Comparison of ENCODE assay signal across 7 mouse cellular contexts in genomic region chr3:51415098-51416072, GRCm38 (mm10). TPM values are rescaled to one million over a fixed set of nuclear protein-coding genes. Genes with fewer than 3 reads are reported as not detected.
A peak's percentile ranks its signal among the peaks of the same experiment; 100 is the strongest.
DNase-seq lines count a peak whose midpoint lies in the region; ATAC-seq and TF ChIP-seq lines count a peak whose summit lies in the region.

TSS of gene Naa15 (plus strand) at chr3:51415148.

- peak within 1 kb of the TSS; percentile 77 for H3K4me2 ChIP-seq in intestine, postnatal 0 days (replicated peaks; ENCODE audit: low read depth)
- peak within 1 kb of the TSS; percentile 80 for H3K4me2 ChIP-seq in midbrain, embryonic 12.5 days (replicated peaks)

- H3K27ac ChIP-seq in intestine, postnatal 0 days (ENCODE audit: low read depth, low read length) = peak within 1 kb of the TSS; percentile 96
- H3K27ac ChIP-seq in midbrain, embryonic 12.5 days (replicated peaks) = peak within 1 kb of the TSS; percentile 90
- peak within 1 kb of the TSS; percentile 89 for H3K27ac ChIP-seq in small intestine, adult 2 months (ENCODE audit: insufficient read depth, low read depth, low read length)

- peak within 1 kb of the TSS; percentile 93 for H3K4me3 ChIP-seq in intestine, postnatal 0 days (ENCODE audit: low read depth, low read length)
- H3K4me3 ChIP-seq in midbrain, embryonic 12.5 days = peak within 1 kb of the TSS; percentile 100
- H3K4me3 ChIP-seq in small intestine, adult 2 months (ENCODE audit: low read depth, low read length) = peak within 1 kb of the TSS; percentile 88

- H3K4me1 ChIP-seq in intestine, postnatal 0 days (replicated peaks; ENCODE audit: control insufficient read depth, insufficient read depth, low read length) = peaks cover 13% of the 10 kb centered on the region; the same call in 1 of the 2 replicates
- peaks cover 23% of the 10 kb centered on the region for H3K4me1 ChIP-seq in midbrain, embryonic 12.5 days
- peaks cover 7% of the 10 kb centered on the region; the same call in 1 of the 2 replicates for H3K4me1 ChIP-seq in small intestine, adult 2 months (ENCODE audit: control insufficient read depth, insufficient read depth, insufficient read length, low read length)

- intact Hi-C loops in left cerebral cortex, postnatal 4 days (cut with DNase I) = no loop called here

- no peaks in the 10 kb centered on the region for H3K27me3 ChIP-seq in intestine, postnatal 0 days (replicated peaks; ENCODE audit: control insufficient read depth, insufficient read depth, low read length)
- no peaks in the 10 kb centered on the region for H3K27me3 ChIP-seq in midbrain, embryonic 12.5 days
- no peaks in the 10 kb centered on the region for H3K27me3 ChIP-seq in small intestine, adult 2 months (ENCODE audit: control insufficient read depth, insufficient read depth, low read length)

- 2% methylated on average over 43 of the region's 43 CpGs for WGBS in intestine, postnatal 0 days
- WGBS in midbrain, embryonic 12.5 days = 4% methylated on average over 43 of the region's 43 CpGs
- WGBS in small intestine, adult 2 months = 2% methylated on average over 43 of the region's 43 CpGs

- DNase-seq in adrenal gland, adult 2 months = peak; percentile 98
- DNase-seq in embryo, embryonic 11.5 days (ENCODE audit: low read depth, low spot score) = peak; percentile 92
- DNase-seq in gastrocnemius, postnatal 4 days (ENCODE audit: low spot score in 2 of 2) = peak; percentile 93 to 96
- peak; percentile 97 for DNase-seq in left cerebral cortex, postnatal 4 days

- H3K36me3 ChIP-seq in intestine, postnatal 0 days (ENCODE audit: control insufficient read depth, insufficient read depth) = no peaks in the 10 kb centered on the region
- H3K36me3 ChIP-seq in midbrain, embryonic 12.5 days = no peaks in the 10 kb centered on the region
- no peaks in the 10 kb centered on the region for H3K36me3 ChIP-seq in small intestine, adult 2 months (ENCODE audit: control insufficient read depth, insufficient read depth, low read length)

- peak; percentile 47 for TF ChIP-seq POLR2A in small intestine, adult 2 months (IDR thresholded peaks at IDR 0.05; ENCODE audit: low read depth, low read length)

- H3K9me3 ChIP-seq in intestine, postnatal 0 days (ENCODE audit: control insufficient read depth) = no peaks in the 10 kb centered on the region
- H3K9me3 ChIP-seq in midbrain, embryonic 12.5 days = no peaks in the 10 kb centered on the region

- H3K9ac ChIP-seq in intestine, postnatal 0 days (ENCODE audit: low read depth, low read length) = peak within 1 kb of the TSS; percentile 98
- H3K9ac ChIP-seq in midbrain, embryonic 12.5 days (replicated peaks) = peak within 1 kb of the TSS; percentile 98

- peak; percentile 84 for ATAC-seq in intestine, postnatal 0 days
- peak; percentile 94 for ATAC-seq in midbrain, embryonic 12.5 days (ENCODE audit: low FRiP score, low read depth)

- TF ChIP-seq CTCF in intestine, postnatal 0 days (IDR thresholded peaks at IDR 0.05; ENCODE audit: low read depth) = no peak
- no peak for TF ChIP-seq CTCF in small intestine, adult 2 months (IDR thresholded peaks at IDR 0.05; ENCODE audit: extremely low read depth, insufficient read length, insufficient replicate concordance, low read depth, low read length)

RNA-seq across cellular contexts. Expression of gene Naa15, which starts in this region (rescaled TPM):
- 10 to 100 TPM; 39.5 to 63.8 TPM for total RNA-seq in adrenal gland, adult 2 months (2021)
- polyA plus RNA-seq in adrenal gland, adult 2 months (2012; rRNA removed) = 0.46 and 0.59 TPM in 2 replicates
- total RNA-seq in gastrocnemius, postnatal 4 days (2021) = 10 to 100 TPM; 48.3 to 52.7 TPM
- 14.4 and 16.3 TPM in 2 replicates for polyA plus RNA-seq in intestine, postnatal 0 days (2015; fragmentation: Nextera tagmentation; extraction: Ambion mirVana)
- total RNA-seq in left cerebral cortex, postnatal 4 days (2021) = 10 to 100 TPM; 72.5 to 75.8 TPM
- 70.7 and 75.8 TPM in 2 replicates for polyA plus RNA-seq in midbrain, embryonic 12.5 days (2016; fragmentation: Nextera tagmentation; extraction: Ambion mirVana)
- polyA plus RNA-seq in small intestine, adult 2 months (2012; rRNA removed) = 0.37 and 0.77 TPM in 2 replicates

Comparison
In these comparisons a context has a peak if more than half of its experiments do, and no peak if none do; other contexts are left out.
1. Peak in every context shown above with its lines: DNase-seq, ATAC-seq, H3K4me3 ChIP-seq and H3K27ac ChIP-seq.